Mouse (Mus musculus): ENCODE measurements around the gene Lpo. TPM values are rescaled to one million over a fixed set of nuclear protein-coding genes. Genes with fewer than 3 reads are reported as not detected.
A peak's percentile ranks its signal among the peaks of the same experiment; 100 is the strongest.

Gene Lpo
- polyA plus RNA-seq, 1 experiment from 2014 or later, result 0.25 TPM

DNA sequence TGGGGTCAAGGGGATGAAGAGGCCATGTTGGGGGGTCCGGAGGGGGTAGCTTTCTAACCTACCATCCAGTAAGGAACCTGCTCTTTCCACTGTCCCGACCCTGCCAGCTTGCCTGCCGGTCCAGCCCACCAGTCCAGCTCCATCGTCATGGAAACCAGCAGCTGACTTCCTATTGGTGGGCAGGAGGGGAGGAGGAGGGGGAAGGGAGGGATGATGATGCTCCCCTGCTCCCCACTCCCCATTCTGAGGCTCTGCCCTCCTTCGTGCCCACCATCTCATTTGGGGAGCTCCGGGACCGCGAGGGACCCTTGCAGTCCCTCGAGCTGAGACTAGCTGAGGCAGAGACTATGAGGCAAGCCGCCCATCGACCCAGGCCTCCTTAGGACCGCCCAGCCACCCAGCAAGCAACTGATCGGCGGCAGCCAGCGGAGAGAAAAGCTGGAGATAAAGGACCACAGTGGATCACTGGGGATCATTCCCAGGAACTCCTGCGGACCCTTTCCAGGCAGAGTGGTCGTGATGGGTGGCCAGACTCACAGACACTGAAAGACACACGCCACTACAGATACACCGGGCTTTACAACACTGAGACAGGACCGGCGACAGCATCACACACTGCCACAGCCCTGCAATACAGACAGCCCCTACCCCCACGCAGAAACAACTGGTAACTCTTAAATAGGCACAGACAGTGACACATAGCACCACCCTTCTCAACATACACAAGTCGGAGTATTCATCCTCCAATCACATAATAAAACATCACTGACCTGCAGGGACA is 67.6 kb downstream of the Lpo start, which contains the start of gene Tspoap1:
Tspoap1 (plus strand) TSS at position 241 of the 781 bp plus-strand sequence.
- H3K4me1 ChIP-seq (ENCODE audit: control insufficient read depth, insufficient read depth, low read length), result peaks cover 2% of the 10 kb centered on the region
- DNase-seq (ENCODE audit: low spot score) (peak; percentile 60), ATAC-seq (replicated peaks; ENCODE audit: insufficient number of reproducible peaks, low FRiP score, low TSS enrichment, low read depth) (0 out of 2 replicates have a peak, but pooled peaks have one; percentile 20)
- H3K9ac ChIP-seq (replicated peaks; ENCODE audit: low read length), result peak within 1 kb of the TSS; percentile 18; the same call in 1 of the 2 replicates
- H3K27me3 ChIP-seq (ENCODE audit: control insufficient read depth, insufficient read depth, low read length), result peaks cover 56% of the 10 kb centered on the region
- no peaks in the 10 kb centered on the region for H3K9me3 ChIP-seq (replicated peaks; ENCODE audit: control insufficient read depth, low read length)
- peak within 1 kb of the TSS; percentile 13 for H3K4me3 ChIP-seq (ENCODE audit: low read depth, low read length)
- H3K36me3 ChIP-seq (replicated peaks; ENCODE audit: control insufficient read depth, insufficient read depth, low read depth, low read length), result no peaks in the 10 kb centered on the region
- no peak within 1 kb of the TSS for H3K27ac ChIP-seq (replicated peaks; ENCODE audit: low read depth, low read length)
- 9% methylated on average over 23 of the region's 23 CpGs for WGBS
- peak within 1 kb of the TSS; percentile 27 for H3K4me2 ChIP-seq (ENCODE audit: low read depth, low read length)

DNA sequence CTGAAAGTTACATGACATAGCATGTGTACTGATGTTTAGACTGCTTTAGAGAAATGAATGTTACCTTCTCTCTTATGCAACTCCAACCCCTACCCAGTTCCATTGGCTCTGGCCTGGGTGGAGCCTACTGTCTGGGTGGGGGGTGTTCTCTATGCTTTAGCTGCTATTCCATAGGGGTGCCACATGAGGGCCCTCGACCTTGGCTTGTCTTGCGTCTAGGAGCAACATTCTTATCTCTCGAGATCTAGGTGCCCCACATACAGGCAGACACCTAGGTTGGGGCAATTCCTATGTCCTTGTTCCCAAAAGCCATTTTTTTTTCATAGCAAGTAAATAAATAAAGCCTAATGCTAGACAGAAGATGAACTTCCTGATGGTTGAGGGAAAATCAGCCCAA is 68.5 kb downstream of the Lpo start:
- WGBS, result 2% methylated on average over 3 of the region's 3 CpGs

DNA sequence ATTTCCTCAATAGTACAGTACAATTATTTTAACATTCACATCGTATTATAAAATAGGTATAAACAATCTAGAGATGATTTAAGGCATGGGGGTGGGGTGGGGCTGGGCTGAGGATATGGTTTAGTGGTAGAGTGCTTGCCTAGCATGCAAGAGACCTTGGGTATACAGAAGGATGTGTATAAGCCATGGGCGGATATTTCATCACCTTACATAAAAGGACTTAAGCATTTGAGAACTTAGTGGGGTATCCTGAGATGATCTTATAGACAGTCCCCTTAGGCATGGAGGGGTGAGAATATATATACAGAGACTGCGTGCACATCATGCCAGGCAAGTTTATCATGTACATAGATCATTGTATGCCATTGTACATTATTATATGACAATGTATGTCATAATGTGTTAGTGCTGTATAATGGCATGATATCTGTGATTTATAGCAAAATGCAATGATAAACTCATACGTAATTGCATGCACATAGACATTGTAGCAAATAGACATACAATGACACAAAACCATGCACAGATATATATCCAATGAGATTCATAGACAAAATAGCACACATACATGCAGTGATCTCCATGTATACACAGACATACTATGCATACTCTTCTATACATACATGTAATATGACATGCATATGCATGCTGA is 69.0 kb downstream of the Lpo start:
- H3K27ac ChIP-seq (replicated peaks; ENCODE audit: low read depth, low read length), result no peak overlapping the region
- no peak for ATAC-seq (replicated peaks; ENCODE audit: insufficient number of reproducible peaks, low FRiP score, low TSS enrichment, low read depth)
- H3K9me3 ChIP-seq (replicated peaks; ENCODE audit: control insufficient read depth, low read length), result no peaks in the 10 kb centered on the region
- H3K4me1 ChIP-seq (ENCODE audit: control insufficient read depth, insufficient read depth, low read length), result peaks cover 2% of the 10 kb centered on the region; the same call in 1 of the 2 replicates
- no peak overlapping the region for H3K4me2 ChIP-seq (ENCODE audit: low read depth, low read length)
- WGBS, result 69% methylated on average over 4 of the region's 4 CpGs
- DNase-seq (ENCODE audit: low spot score), result no peak
- H3K27me3 ChIP-seq (ENCODE audit: control insufficient read depth, insufficient read depth, low read length), result peaks cover 42% of the 10 kb centered on the region
- H3K4me3 ChIP-seq (ENCODE audit: low read depth, low read length), result no peak overlapping the region
- H3K36me3 ChIP-seq (replicated peaks; ENCODE audit: control insufficient read depth, insufficient read depth, low read depth, low read length), result no peaks in the 10 kb centered on the region
- H3K9ac ChIP-seq (replicated peaks; ENCODE audit: low read length), result no peak overlapping the region

More for the DNA sequence above, 68.5 kb downstream of the Lpo start:
- Histone ChIP-seq H3K36me3 (replicated peaks; ENCODE audit: control insufficient read depth, insufficient read depth, low read depth, low read length) (no peaks in the 10 kb centered on the region), H3K4me1 (ENCODE audit: control insufficient read depth, insufficient read depth, low read length) (peaks cover 2% of the 10 kb centered on the region), H3K9me3 (replicated peaks; ENCODE audit: control insufficient read depth, low read length) (no peaks in the 10 kb centered on the region), H3K4me3 (ENCODE audit: low read depth, low read length) (no peak overlapping the region), H3K27ac (replicated peaks; ENCODE audit: low read depth, low read length) (no peak overlapping the region), H3K9ac (replicated peaks; ENCODE audit: low read length) (no peak overlapping the region), H3K4me2 (ENCODE audit: low read depth, low read length) (no peak overlapping the region), H3K27me3 (ENCODE audit: control insufficient read depth, insufficient read depth, low read length) (peaks cover 47% of the 10 kb centered on the region)
- no peak for DNase-seq (ENCODE audit: low spot score)
- ATAC-seq (replicated peaks; ENCODE audit: insufficient number of reproducible peaks, low FRiP score, low TSS enrichment, low read depth), result no peak

GRCm38 (mm10) chr11:87758161-87758911 is 69.8 kb downstream of the Lpo start:
- Histone ChIP-seq H3K36me3 (replicated peaks; ENCODE audit: control insufficient read depth, insufficient read depth, low read depth, low read length) (no peaks in the 10 kb centered on the region), H3K4me3 (ENCODE audit: low read depth, low read length) (no peak overlapping the region), H3K4me1 (ENCODE audit: control insufficient read depth, insufficient read depth, low read length) (no peaks in the 10 kb centered on the region), H3K27ac (replicated peaks; ENCODE audit: low read depth, low read length) (no peak overlapping the region), H3K27me3 (ENCODE audit: control insufficient read depth, insufficient read depth, low read length) (peaks cover 35% of the 10 kb centered on the region), H3K9ac (replicated peaks; ENCODE audit: low read length) (no peak overlapping the region), H3K4me2 (ENCODE audit: low read depth, low read length) (no peak overlapping the region), H3K9me3 (replicated peaks; ENCODE audit: control insufficient read depth, low read length) (no peaks in the 10 kb centered on the region)
- DNase-seq (ENCODE audit: low spot score) (no peak), ATAC-seq (replicated peaks; ENCODE audit: insufficient number of reproducible peaks, low FRiP score, low TSS enrichment, low read depth) (no peak)
- WGBS, result 85% methylated on average over 7 of the region's 7 CpGs

DNA sequence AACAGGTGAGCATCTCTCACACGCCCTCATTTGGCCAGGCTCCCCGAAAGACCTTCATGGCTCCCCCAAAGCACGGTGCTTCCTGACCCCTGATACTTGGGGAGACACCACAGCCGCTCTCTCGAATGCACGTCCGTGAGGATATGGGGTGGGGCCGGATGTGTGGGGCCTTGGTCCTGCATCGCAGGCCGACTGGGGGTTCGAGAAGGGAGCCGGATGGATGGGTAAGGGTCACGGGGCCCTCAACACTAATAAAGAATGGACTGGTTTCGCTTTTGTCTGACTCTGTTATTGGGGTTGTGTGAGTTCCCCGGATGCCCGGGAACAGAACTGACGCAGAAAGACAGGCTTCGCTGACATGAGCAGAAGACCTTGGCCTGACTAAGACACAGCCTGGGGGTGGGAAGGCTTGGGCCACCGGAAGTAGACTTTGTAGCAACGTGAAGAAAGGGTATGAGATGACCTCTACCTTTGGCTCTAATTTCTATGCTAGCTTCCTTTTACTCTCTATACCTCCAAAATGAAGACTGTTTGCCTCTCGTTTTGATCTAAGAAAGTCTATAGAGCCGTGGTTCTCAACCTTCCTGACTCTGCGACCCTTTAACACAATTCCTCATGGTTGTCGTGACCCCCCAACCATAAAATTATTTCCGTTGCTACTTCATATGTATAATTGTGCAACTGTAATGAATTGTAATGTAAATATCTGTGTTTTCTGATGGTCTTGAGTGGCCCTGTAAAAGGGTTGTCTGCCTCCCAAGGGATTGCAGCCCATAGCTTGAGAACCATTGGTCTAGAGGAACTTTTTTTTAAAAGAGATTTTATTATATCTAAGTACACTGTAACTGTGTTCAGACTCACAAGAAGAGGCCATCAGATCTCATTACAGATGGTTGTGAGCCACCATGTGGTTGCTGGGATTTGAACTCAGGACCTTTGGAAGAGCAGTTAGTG is 70.8 kb downstream of the Lpo start:
- H3K9me3 ChIP-seq (replicated peaks; ENCODE audit: control insufficient read depth, low read length), result no peaks in the 10 kb centered on the region
- H3K36me3 ChIP-seq (replicated peaks; ENCODE audit: control insufficient read depth, insufficient read depth, low read depth, low read length), result no peaks in the 10 kb centered on the region
- no peaks in the 10 kb centered on the region for H3K4me1 ChIP-seq (ENCODE audit: control insufficient read depth, insufficient read depth, low read length)
- no peak overlapping the region for H3K9ac ChIP-seq (replicated peaks; ENCODE audit: low read length)
- no peak for DNase-seq (ENCODE audit: low spot score)
- ATAC-seq (replicated peaks; ENCODE audit: insufficient number of reproducible peaks, low FRiP score, low TSS enrichment, low read depth), result no peak
- no peak overlapping the region for H3K4me3 ChIP-seq (ENCODE audit: low read depth, low read length)
- H3K4me2 ChIP-seq (ENCODE audit: low read depth, low read length), result no peak overlapping the region
- 89% methylated on average over 25 of the region's 25 CpGs for WGBS
- peaks cover 25% of the 10 kb centered on the region for H3K27me3 ChIP-seq (ENCODE audit: control insufficient read depth, insufficient read depth, low read length)
- no peak overlapping the region for H3K27ac ChIP-seq (replicated peaks; ENCODE audit: low read depth, low read length)

MicroRNAs within 50 kb of the gene (microRNA counts, 519-probe panel; counts per million panel counts)
- microRNA mmu-miR-142-3p, result 3,830 counts per million, percentile 58 among the panel's probes with 10 or more counts
- 4,081 counts per million, percentile 63 among the panel's probes with 10 or more counts for microRNA mmu-miR-142-5p

Small RNAs within 50 kb of the gene (microRNA-seq; reads per million reads assigned to microRNA genes)
- gene Mir142 (ENCODE audit: borderline number of aligned reads), result not detected
- not detected for gene Mir142b (ENCODE audit: borderline number of aligned reads)

Other genes starting within 250 kb of the Lpo start
- gene Mtmr4, start 236.1 kb downstream of the Lpo start, polyA plus RNA-seq (2014; fragmentation: Nextera tagmentation; extraction: Ambion mirVana), result 61.1 and 61.9 TPM in 2 replicates
- gene Hsf5, start 211.1 kb downstream of the Lpo start, polyA plus RNA-seq (2014; fragmentation: Nextera tagmentation; extraction: Ambion mirVana), result 0.20 and 0.32 TPM in 2 replicates
- 2.0 and 4.4 TPM in 2 replicates for gene Rnf43, start 165.6 kb downstream of the Lpo start, polyA plus RNA-seq (2014; fragmentation: Nextera tagmentation; extraction: Ambion mirVana)
- 174 and 180 TPM in 2 replicates for gene Supt4a, start 90.7 kb downstream of the Lpo start, polyA plus RNA-seq (2014; fragmentation: Nextera tagmentation; extraction: Ambion mirVana)
- 1.5 and 3.5 TPM in 2 replicates for gene Tspoap1, start 67.7 kb downstream of the Lpo start, polyA plus RNA-seq (2014; fragmentation: Nextera tagmentation; extraction: Ambion mirVana)
- gene Mpo, start 34.7 kb downstream of the Lpo start, polyA plus RNA-seq (2014; fragmentation: Nextera tagmentation; extraction: Ambion mirVana), result 6.1 and 7.2 TPM in 2 replicates
- gene Mks1, start 24.9 kb upstream of the Lpo start, polyA plus RNA-seq (2014; fragmentation: Nextera tagmentation; extraction: Ambion mirVana), result 11.0 and 12.4 TPM in 2 replicates
- gene Epx, start 47.2 kb upstream of the Lpo start, polyA plus RNA-seq (2014; fragmentation: Nextera tagmentation; extraction: Ambion mirVana), result 0.17 TPM in 1 of 2 replicates, not detected in the other
- not detected in 2 replicates for gene Olfr462, start 64.0 kb upstream of the Lpo start, polyA plus RNA-seq (2014; fragmentation: Nextera tagmentation; extraction: Ambion mirVana)
- gene Olfr463, start 69.1 kb upstream of the Lpo start, polyA plus RNA-seq (2014; fragmentation: Nextera tagmentation; extraction: Ambion mirVana), result not detected in 2 replicates
- gene Olfr464, start 92.7 kb upstream of the Lpo start, polyA plus RNA-seq (2014; fragmentation: Nextera tagmentation; extraction: Ambion mirVana), result not detected in 2 replicates
- 16.0 and 17.3 TPM in 2 replicates for gene Dynll2, start 159.2 kb upstream of the Lpo start, polyA plus RNA-seq (2014; fragmentation: Nextera tagmentation; extraction: Ambion mirVana)
- gene Srsf1, start 219.1 kb upstream of the Lpo start, polyA plus RNA-seq (2014; fragmentation: Nextera tagmentation; extraction: Ambion mirVana), result 525 and 569 TPM in 2 replicates
- gene Vezf1, start 240.0 kb upstream of the Lpo start, polyA plus RNA-seq (2014; fragmentation: Nextera tagmentation; extraction: Ambion mirVana), result 63.1 and 69.3 TPM in 2 replicates